Mouse (Mus musculus) macrophage (primary cell): ENCODE data around the gene Gm10985. TPM values are rescaled to one million over a fixed set of nuclear protein-coding genes. Genes with fewer than 3 reads are reported as not detected.

Experiments
- H3K27ac ChIP-seq: fragments of 350-480 bp; formaldehyde crosslinking; 2 replicates; pipeline ENCODE4 v1.9.0; 2021
- H3K36me3 ChIP-seq: fragments of 350-480 bp; formaldehyde crosslinking; 2 replicates; pipeline ENCODE4 v1.9.0; 2021; ENCODE audit errors: inconsistent target
- H3K4me3 ChIP-seq: fragments of 350-480 bp; formaldehyde crosslinking; 2 replicates; pipeline ENCODE4 v1.9.0; 2021; ENCODE audit errors: inconsistent target
- H3K79me2 ChIP-seq: fragments of 350-480 bp; formaldehyde crosslinking; 2 replicates; pipeline ENCODE4 v1.9.0; 2021; ENCODE audit errors: inconsistent target
- WGBS: methylation state at CpG from one replicate; pipeline ENCODE4 v1.1.7; 2026; ENCODE audit warnings: inconsistent platforms; ENCODE audit not compliant: missing documents; 5-methylcytosine and 5-hydroxymethylcytosine counted together
- polyA plus RNA-seq: library from polyadenylated mRNA; stranded (reverse); fragments of 250-400 nt; gene quantifications from 3 replicates; pipeline ENCODE4 v1.2.4, GENCODE M21; 2018; ENCODE audit warnings: inconsistent platforms
- total RNA-seq, 78 experiments: library from RNA; depleted of rRNA; stranded (reverse); fragments of 250-400 nt; gene quantifications; 1 replicate in 9 of 78; 2 replicates in 24 of 78; 3 replicates in 43 of 78; 4 replicates in 2 of 78; pipeline ENCODE4 v1.2.4; 2018; ENCODE audit warnings: inconsistent platforms in 56 of 78

Gene Gm10985
- not detected for total RNA-seq (2018; cell fraction: chromatin; rRNA removed)
- not detected for total RNA-seq (2018; cell fraction: cytosol; rRNA removed)
- total RNA-seq (2018; cell fraction: nucleus; rRNA removed), result not detected
- not detected in 3 replicates for polyA plus RNA-seq

- 83% methylated on average over 2 of the region's 2 CpGs for WGBS
- Histone ChIP-seq H3K4me3 (no peak within 1 kb of the TSS), H3K79me2 (no peaks in the 10 kb centered on the region), H3K27ac (no peak within 1 kb of the TSS), H3K36me3 (no peaks in the 10 kb centered on the region)
Measured at GRCm38 (mm10) chr3:53844786-53845185, at the start of gene Gm10985. Gm10985 (plus strand) TSS chr3:53845086.

- WGBS, result 100% methylated on average over 1 of the region's 1 CpGs
- Histone ChIP-seq H3K27ac (no peak overlapping the region), H3K4me3 (no peak overlapping the region), H3K36me3 (no peaks in the 10 kb centered on the region), H3K79me2 (no peaks in the 10 kb centered on the region)
Measured at GRCm38 (mm10) chr3:53796933-53797332, 48.0 kb upstream of the Gm10985 start.

- WGBS, result 45% methylated on average over 2 of the region's 2 CpGs
Measured at GRCm38 (mm10) chr3:53799671-53800070, 45.2 kb upstream of the Gm10985 start.

GRCm38 (mm10) chr3:53813421-53813977 lies 31.4 kb upstream of the Gm10985 start:
- Histone ChIP-seq H3K79me2 (no peaks in the 10 kb centered on the region), H3K36me3 (no peaks in the 10 kb centered on the region), H3K27ac (no peak overlapping the region), H3K4me3 (no peak overlapping the region)
- WGBS, result 75% methylated on average over 6 of the region's 7 CpGs

More at GRCm38 (mm10) chr3:53799671-53800070, 45.2 kb upstream of the Gm10985 start:
- Histone ChIP-seq H3K4me3 (no peak overlapping the region), H3K27ac (no peak overlapping the region), H3K79me2 (no peaks in the 10 kb centered on the region), H3K36me3 (no peaks in the 10 kb centered on the region)

GRCm38 (mm10) chr3:53834238-53834637 lies 10.6 kb upstream of the Gm10985 start:
- 80% methylated on average over 2 of the region's 2 CpGs for WGBS
- Histone ChIP-seq H3K4me3 (no peak overlapping the region), H3K36me3 (no peaks in the 10 kb centered on the region), H3K79me2 (no peaks in the 10 kb centered on the region), H3K27ac (no peak overlapping the region)

GRCm38 (mm10) chr3:53846206-53846928 lies 1.5 kb downstream of the Gm10985 start:
- H3K27ac ChIP-seq, result no peak overlapping the region
- WGBS, result 81% methylated on average over 7 of the region's 7 CpGs

GRCm38 (mm10) chr3:53847726-53848125 lies 2.8 kb downstream of the Gm10985 start:
- 90% methylated on average over 4 of the region's 4 CpGs for WGBS
- H3K27ac ChIP-seq, result no peak overlapping the region
- no peaks in the 10 kb centered on the region for H3K36me3 ChIP-seq
- no peaks in the 10 kb centered on the region for H3K79me2 ChIP-seq
- no peak overlapping the region for H3K4me3 ChIP-seq

More at GRCm38 (mm10) chr3:53846206-53846928, 1.5 kb downstream of the Gm10985 start:
- Histone ChIP-seq H3K4me3 (no peak overlapping the region), H3K79me2 (no peaks in the 10 kb centered on the region), H3K36me3 (no peaks in the 10 kb centered on the region)

- 81% methylated on average over 11 of the region's 11 CpGs for WGBS
Measured at GRCm38 (mm10) chr3:53848262-53848661, 3.4 kb downstream of the Gm10985 start.

GRCm38 (mm10) chr3:53854261-53854660 lies 9.4 kb downstream of the Gm10985 start:
- H3K4me3 ChIP-seq, result no peak overlapping the region
- H3K27ac ChIP-seq, result no peak overlapping the region
- H3K36me3 ChIP-seq, result peaks cover 20% of the 10 kb centered on the region
- WGBS, result 98% methylated on average over 4 of the region's 4 CpGs
- H3K79me2 ChIP-seq, result no peaks in the 10 kb centered on the region

More at GRCm38 (mm10) chr3:53848262-53848661, 3.4 kb downstream of the Gm10985 start:
- no peak overlapping the region for H3K4me3 ChIP-seq
- H3K27ac ChIP-seq, result no peak overlapping the region
- H3K36me3 ChIP-seq, result no peaks in the 10 kb centered on the region
- no peaks in the 10 kb centered on the region for H3K79me2 ChIP-seq

GRCm38 (mm10) chr3:53854831-53855230 lies 9.9 kb downstream of the Gm10985 start:
- no peak overlapping the region for H3K27ac ChIP-seq
- no peak overlapping the region for H3K4me3 ChIP-seq
- H3K79me2 ChIP-seq, result no peaks in the 10 kb centered on the region
- H3K36me3 ChIP-seq, result peaks cover 26% of the 10 kb centered on the region
- 87% methylated on average over 3 of the region's 3 CpGs for WGBS

GRCm38 (mm10) chr3:53863383-53864220 lies 18.7 kb downstream of the Gm10985 start, which contains the start of gene Ufm1:
Ufm1 (minus strand) TSS chr3:53863830.
- Histone ChIP-seq H3K27ac (peak within 1 kb of the TSS; percentile 68), H3K4me3 (peak within 1 kb of the TSS; percentile 96), H3K79me2 (peaks cover 26% of the 10 kb centered on the region), H3K36me3 (peaks cover 28% of the 10 kb centered on the region)
- WGBS, result under 1% methylated on average over 54 of the region's 58 CpGs

GRCm38 (mm10) chr3:53868212-53868611 lies 23.3 kb downstream of the Gm10985 start:
- H3K27ac ChIP-seq, result no peak overlapping the region
- H3K4me3 ChIP-seq, result no peak overlapping the region
- no peaks in the 10 kb centered on the region for H3K36me3 ChIP-seq
- WGBS, result 100% methylated on average over 2 of the region's 4 CpGs
- peaks cover 4% of the 10 kb centered on the region for H3K79me2 ChIP-seq

- WGBS, result 71% methylated on average over 1 of the region's 1 CpGs
- no peaks in the 10 kb centered on the region for H3K36me3 ChIP-seq
- H3K4me3 ChIP-seq, result no peak overlapping the region
- no peaks in the 10 kb centered on the region for H3K79me2 ChIP-seq
- H3K27ac ChIP-seq, result no peak overlapping the region
Measured at GRCm38 (mm10) chr3:53869263-53869662, 24.4 kb downstream of the Gm10985 start.

GRCm38 (mm10) chr3:53870482-53870881 lies 25.6 kb downstream of the Gm10985 start:
- no peaks in the 10 kb centered on the region for H3K36me3 ChIP-seq
- no peak overlapping the region for H3K4me3 ChIP-seq
- H3K27ac ChIP-seq, result no peak overlapping the region
- WGBS, result 34% methylated on average over 6 of the region's 6 CpGs
- no peaks in the 10 kb centered on the region for H3K79me2 ChIP-seq
